In the genomic region with DNA sequence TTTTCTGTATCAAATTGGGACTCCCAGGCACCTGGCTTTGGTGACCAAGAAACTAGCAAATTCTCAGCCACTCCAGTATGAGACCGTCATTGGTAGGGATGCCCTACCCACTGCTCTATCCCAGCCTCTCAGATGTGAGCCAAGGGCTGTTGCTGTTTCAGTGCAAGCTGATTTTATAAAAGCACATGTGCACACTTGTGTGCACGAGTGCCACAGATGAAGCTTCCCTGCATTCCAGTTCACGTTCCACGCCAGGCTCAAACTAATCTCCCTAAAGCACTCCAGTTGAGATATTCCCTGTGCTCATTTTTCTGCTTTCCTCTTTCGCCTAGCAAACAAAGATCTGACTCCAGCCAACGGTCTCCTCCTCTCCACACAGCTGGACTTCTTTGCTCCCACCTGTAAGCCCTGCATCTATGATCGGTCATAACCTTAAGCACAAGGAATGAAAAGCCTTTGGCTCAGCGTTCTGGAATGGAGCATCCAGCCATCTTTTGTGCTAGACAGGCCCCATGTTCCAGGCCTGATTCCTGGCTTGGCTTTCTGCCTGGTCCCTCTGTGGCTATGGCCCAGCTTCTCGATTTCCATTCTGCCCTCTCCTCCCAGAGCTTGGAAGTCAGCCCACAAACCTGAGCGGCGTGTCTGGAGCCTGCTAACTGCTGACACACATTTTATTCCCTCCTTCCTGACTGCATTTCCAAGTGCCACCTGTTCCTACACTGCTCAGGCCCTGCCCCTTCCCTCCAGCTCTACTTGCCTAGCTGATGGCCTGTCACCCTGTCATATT, we compare ENCODE assay signal across 8 mouse cellular contexts.
DNase-seq lines count a peak whose midpoint lies in the region; ATAC-seq and TF ChIP-seq lines count a peak whose summit lies in the region.

No protein-coding gene starts in this region.

- no peak for TF ChIP-seq EP300 in liver, postnatal 0 days (IDR thresholded peaks at IDR 0.05; ENCODE audit: low read depth)

- H3K4me3 ChIP-seq in liver, postnatal 0 days (ENCODE audit: low read depth, low read length), result no peak overlapping the region
- H3K4me3 ChIP-seq in embryonic facial prominence, embryonic 14.5 days (ENCODE audit: low read depth, low read length), result no peak overlapping the region
- H3K4me3 ChIP-seq in heart, embryonic 13.5 days, result no peak overlapping the region
- no peak overlapping the region for H3K4me3 ChIP-seq in limb, embryonic 14.5 days (replicated peaks; ENCODE audit: low read length)

- no peak for ATAC-seq in liver, postnatal 0 days
- ATAC-seq in embryonic facial prominence, embryonic 14.5 days (ENCODE audit: low read depth), result peak; percentile 91
- ATAC-seq in heart, embryonic 13.5 days (ENCODE audit: extremely low read depth, insufficient number of reproducible peaks, low FRiP score, low TSS enrichment), result peak; percentile 71; the same call in 1 of the 2 replicates
- peak; percentile 88 for ATAC-seq in limb, embryonic 14.5 days (ENCODE audit: low FRiP score, low read depth)

- TF ChIP-seq CTCF in liver, postnatal 0 days (IDR thresholded peaks at IDR 0.05; ENCODE audit: low read depth), result no peak

- H3K36me3 ChIP-seq in liver, postnatal 0 days (replicated peaks; ENCODE audit: insufficient read depth, low read length), result no peaks in the 10 kb centered on the region
- H3K36me3 ChIP-seq in embryonic facial prominence, embryonic 14.5 days (ENCODE audit: control insufficient read depth, insufficient read depth, low read length), result no peaks in the 10 kb centered on the region
- H3K36me3 ChIP-seq in heart, embryonic 13.5 days, result no peaks in the 10 kb centered on the region
- H3K36me3 ChIP-seq in limb, embryonic 14.5 days (ENCODE audit: control insufficient read depth, insufficient read depth, low read length), result no peaks in the 10 kb centered on the region

- peak; percentile 32 for DNase-seq in liver
- no peak for DNase-seq in liver, postnatal 0 days
- peak; percentile 95 for DNase-seq in embryonic facial prominence, embryonic 14.5 days (ENCODE audit: low spot score)
- peak; percentile 85 for DNase-seq in kidney, postnatal 10 days
- DNase-seq in limb, embryonic 14.5 days (ENCODE audit: low spot score), result peak; percentile 93
- peak; percentile 76 for DNase-seq in right cerebral cortex, postnatal 4 days
- DNase-seq in thymus, postnatal 0 days (ENCODE audit: low spot score), result no peak

- no peak overlapping the region for H3K9ac ChIP-seq in liver, postnatal 0 days (replicated peaks)
- H3K9ac ChIP-seq in embryonic facial prominence, embryonic 14.5 days (ENCODE audit: low read depth, low read length), result no peak overlapping the region
- peak overlapping the region; percentile 42; the same call in 1 of the 2 replicates for H3K9ac ChIP-seq in heart, embryonic 13.5 days
- no peak overlapping the region for H3K9ac ChIP-seq in limb, embryonic 14.5 days (ENCODE audit: low read depth, low read length, severe bottlenecking)

- no peaks in the 10 kb centered on the region for H3K4me1 ChIP-seq in liver, postnatal 0 days (ENCODE audit: insufficient read depth)
- H3K4me1 ChIP-seq in embryonic facial prominence, embryonic 14.5 days (ENCODE audit: control insufficient read depth, insufficient read depth, low read length), result peaks cover 27% of the 10 kb centered on the region
- peaks cover 27% of the 10 kb centered on the region for H3K4me1 ChIP-seq in heart, embryonic 13.5 days
- peaks cover 26% of the 10 kb centered on the region for H3K4me1 ChIP-seq in limb, embryonic 14.5 days (ENCODE audit: control insufficient read depth, insufficient read depth, low read length)

- 67% methylated on average over 11 of the region's 11 CpGs for WGBS in liver, postnatal 0 days (ENCODE audit: insufficient replicate concordance)
- 33% methylated on average over 11 of the region's 11 CpGs for WGBS in embryonic facial prominence, embryonic 14.5 days
- 32% methylated on average over 11 of the region's 11 CpGs for WGBS in heart, embryonic 13.5 days
- WGBS in limb, embryonic 14.5 days, result 26% methylated on average over 11 of the region's 11 CpGs

- H3K4me2 ChIP-seq in liver, postnatal 0 days (ENCODE audit: low read depth, low read length), result no peak overlapping the region
- peak overlapping the region; percentile 14; the same call in 1 of the 2 replicates for H3K4me2 ChIP-seq in embryonic facial prominence, embryonic 14.5 days (ENCODE audit: low read depth, low read length)
- H3K4me2 ChIP-seq in heart, embryonic 13.5 days, result peak overlapping the region; percentile 18
- H3K4me2 ChIP-seq in limb, embryonic 14.5 days (replicated peaks; ENCODE audit: low read depth, low read length, severe bottlenecking), result no peak overlapping the region

- TF ChIP-seq POLR2A in limb, embryonic 14.5 days (IDR thresholded peaks at IDR 0.05; ENCODE audit: borderline replicate concordance, extremely low read depth, insufficient read depth, insufficient read length), result no peak

- H3K9me3 ChIP-seq in liver, postnatal 0 days (ENCODE audit: low read length), result no peaks in the 10 kb centered on the region
- H3K9me3 ChIP-seq in embryonic facial prominence, embryonic 14.5 days (ENCODE audit: control insufficient read depth, low read length), result no peaks in the 10 kb centered on the region
- no peaks in the 10 kb centered on the region for H3K9me3 ChIP-seq in heart, embryonic 13.5 days
- H3K9me3 ChIP-seq in limb, embryonic 14.5 days (ENCODE audit: control insufficient read depth, low read length), result no peaks in the 10 kb centered on the region

- H3K27ac ChIP-seq in liver, postnatal 0 days (ENCODE audit: low read depth), result no peak overlapping the region
- H3K27ac ChIP-seq in embryonic facial prominence, embryonic 14.5 days (replicated peaks; ENCODE audit: low read depth, low read length), result peak overlapping the region; percentile 79
- peak overlapping the region; percentile 92 for H3K27ac ChIP-seq in heart, embryonic 13.5 days (replicated peaks)
- peak overlapping the region; percentile 76 for H3K27ac ChIP-seq in limb, embryonic 14.5 days (replicated peaks; ENCODE audit: low read depth, low read length)

- no peaks in the 10 kb centered on the region for H3K27me3 ChIP-seq in liver, postnatal 0 days (ENCODE audit: insufficient read depth, low read length)
- H3K27me3 ChIP-seq in embryonic facial prominence, embryonic 14.5 days (replicated peaks; ENCODE audit: control insufficient read depth, insufficient read depth, low read length), result no peaks in the 10 kb centered on the region
- no peaks in the 10 kb centered on the region for H3K27me3 ChIP-seq in heart, embryonic 13.5 days (replicated peaks)
- H3K27me3 ChIP-seq in limb, embryonic 14.5 days (ENCODE audit: control insufficient read depth, insufficient read depth, low read length), result no peaks in the 10 kb centered on the region

Comparison
In these comparisons a context has a peak if more than half of its experiments do, and no peak if none do; other contexts are left out.
1. DNase-seq: peak in liver (single experiment), embryonic facial prominence, embryonic 14.5 days (single experiment), kidney, postnatal 10 days (single experiment), limb, embryonic 14.5 days (single experiment) and right cerebral cortex, postnatal 4 days (single experiment); none in liver, postnatal 0 days (single experiment) and thymus, postnatal 0 days (single experiment).
2. H3K4me2 ChIP-seq: peak in embryonic facial prominence, embryonic 14.5 days (single experiment) and heart, embryonic 13.5 days (single experiment); none in liver, postnatal 0 days (single experiment) and limb, embryonic 14.5 days (single experiment).